Mouse (Mus musculus) left cerebral cortex, postnatal 14 days (tissue): Measurements from ENCODE around the gene Fam71e2. TPM values are rescaled to one million over a fixed set of nuclear protein-coding genes. Genes with fewer than 3 reads are reported as not detected.
"Not testable (repeated sequence)": the region's sequence is repeated elsewhere in the genome, so short reads cannot be mapped to it uniquely, and the experiment has no call there.

Experiments used
- DNase-seq, 2 experiments: peaks; one replicate each; pipeline ENCODE4 v3.0.0; 2021 to 2022; ENCODE audit warnings: low spot score in 2 of 2, mixed read lengths in 1 of 2
- intact Hi-C: fragments of 180-260 bp; cut with DNase I; formaldehyde crosslinking; loops from one replicate; pipeline ENCODE4 v1.15.1; 2025
- long read RNA-seq, 2 experiments: library from polyadenylated mRNA; stranded (forward); transcript quantifications; one replicate each; pipeline ENCODE4 v2.0.0; 2021
- total RNA-seq, 2 experiments: library from RNA; stranded (reverse); gene quantifications; 2 replicates each; pipeline ENCODE4 v1.2.3; 2021

Fam71e2 gene
- total RNA-seq = not detected
- long read RNA-seq, experiment 1 = 0 reads
- long read RNA-seq, experiment 2 = 0 reads

- no peak for DNase-seq
- intact Hi-C loops = no loop called here
These were observed at the start of gene Fam71e2 for GRCm38 (mm10) chr7:4771202-4771601. Gene Fam71e2, minus strand, starts transcription at chr7:4771302.

- no peak for DNase-seq
- intact Hi-C loops = no loop called here
These were observed 45.5 kb upstream of the Fam71e2 start for GRCm38 (mm10) chr7:4816559-4816958.

GRCm38 (mm10) chr7:4813105-4813791 is 42.1 kb upstream of the Fam71e2 start:
- intact Hi-C loops = no loop called here
- no peak for DNase-seq

GRCm38 (mm10) chr7:4812303-4813104 is 41.4 kb upstream of the Fam71e2 start, which contains the start of gene Ube2s:
Gene Ube2s, minus strand, starts transcription at chr7:4812590.
- DNase-seq = peak; percentile 98 to 99
- intact Hi-C loops = no loop called here

- intact Hi-C loops = no loop called here
- DNase-seq = peak in 1 of 2 experiments; percentile 40
These were observed 40.8 kb upstream of the Fam71e2 start for GRCm38 (mm10) chr7:4811842-4812302.

GRCm38 (mm10) chr7:4811131-4811530 is 40.0 kb upstream of the Fam71e2 start:
- intact Hi-C loops = not testable (repeated sequence)

GRCm38 (mm10) chr7:4806716-4807115 is 35.6 kb upstream of the Fam71e2 start:
- intact Hi-C loops = loop anchor here (5.0 kb wide), 2 partner anchors 114 to 249 kb away; partner anchors contain the start of gene Brsk1
- peak in 1 of 2 experiments; percentile 58 for DNase-seq

More at GRCm38 (mm10) chr7:4811131-4811530, 40.0 kb upstream of the Fam71e2 start:
- DNase-seq = not testable (repeated sequence)

- intact Hi-C loops = no loop called here
These were observed 31.1 kb upstream of the Fam71e2 start for GRCm38 (mm10) chr7:4802247-4802646.

GRCm38 (mm10) chr7:4795767-4796433 is 24.8 kb upstream of the Fam71e2 start:
- intact Hi-C loops = loop anchor here (10.0 kb wide), 1 partner anchor 81 kb away; no protein-coding TSS in a partner anchor
- peak; percentile 29 to 62 for DNase-seq

More at GRCm38 (mm10) chr7:4802247-4802646, 31.1 kb upstream of the Fam71e2 start:
- no peak for DNase-seq

GRCm38 (mm10) chr7:4794631-4795168 is 23.6 kb upstream of the Fam71e2 start:
- DNase-seq = no peak
- intact Hi-C loops = loop anchor here (5.0 to 10.0 kb wide), 2 partner anchors 52 to 80 kb away; partner anchors contain the start of gene Kmt5c

GRCm38 (mm10) chr7:4793674-4794073 is 22.6 kb upstream of the Fam71e2 start:
- no peak for DNase-seq
- intact Hi-C loops = loop anchor here (5.0 to 10.0 kb wide), 2 partner anchors 51 to 79 kb away; partner anchors contain the start of gene Kmt5c

- intact Hi-C loops = loop anchor here (5.0 to 10.0 kb wide), 2 partner anchors 51 to 78 kb away; partner anchors contain the start of gene Kmt5c
- DNase-seq = not testable (repeated sequence)
These were observed 22.1 kb upstream of the Fam71e2 start for GRCm38 (mm10) chr7:4793248-4793647.

GRCm38 (mm10) chr7:4792278-4793212 is 21.4 kb upstream of the Fam71e2 start, which contains the start of gene Rpl28:
Gene Rpl28, plus strand, starts transcription at chr7:4792874.
- intact Hi-C loops = loop anchor here (5.0 to 10.0 kb wide), 2 partner anchors 50 to 78 kb away; partner anchors contain the start of gene Kmt5c
- peak; percentile 96 to 97 for DNase-seq

GRCm38 (mm10) chr7:4789436-4789935 is 18.4 kb upstream of the Fam71e2 start, which contains the start of gene Tmem238:
Gene Tmem238, minus strand, starts transcription at chr7:4789656.
- intact Hi-C loops = no loop called here
- no peak for DNase-seq

- intact Hi-C loops = no loop called here
These were observed 17.7 kb upstream of the Fam71e2 start for GRCm38 (mm10) chr7:4788499-4789435.

GRCm38 (mm10) chr7:4783667-4784268 is 12.7 kb upstream of the Fam71e2 start:
- intact Hi-C loops = no loop called here
- DNase-seq = peak in 1 of 2 experiments; percentile 26

More at GRCm38 (mm10) chr7:4788499-4789435, 17.7 kb upstream of the Fam71e2 start:
- DNase-seq = peak; percentile 46 to 47
